Mouse (Mus musculus) megakaryocyte, embryonic 14.5 days (primary cell): ENCODE results near the gene Tent5c. TPM values are rescaled to one million over a fixed set of nuclear protein-coding genes. Genes with fewer than 3 reads are reported as not detected.

Experiments
- H3K27me3 ChIP-seq: replicated peaks from 2 replicates; pipeline ENCODE3; 2012; ENCODE audit warnings: inconsistent platforms
- H3K36me3 ChIP-seq: replicated peaks from 2 replicates; pipeline ENCODE3; 2012; ENCODE audit warnings: low read length, inconsistent platforms, mixed read lengths
- H3K4me1 ChIP-seq: 2 replicates; pipeline ENCODE4 v1.6.1; 2012; ENCODE audit warnings: inconsistent platforms
- H3K4me3 ChIP-seq: replicated peaks from 2 replicates; pipeline ENCODE3; 2012; ENCODE audit warnings: moderate library complexity, mild to moderate bottlenecking, inconsistent platforms
- H3K9me3 ChIP-seq: 2 replicates; pipeline ENCODE4 v1.6.1; 2012; ENCODE audit warnings: inconsistent platforms
- FLI1 ChIP-seq: IDR thresholded peaks from 2 replicates; pipeline ENCODE4 v1.6.1; 2012; ENCODE audit warnings: low read length, inconsistent platforms, mixed read lengths
- GATA1 ChIP-seq: IDR thresholded peaks from 3 replicates; pipeline ENCODE4 v1.6.1; 2012; ENCODE audit warnings: mixed read lengths, low read length, inconsistent platforms, borderline replicate concordance
- polyA plus RNA-seq: library from polyadenylated mRNA; stranded (reverse); fragments of >175 nt; gene quantifications from 2 replicates; pipeline ENCODE4 v1.2.3, GENCODE M21; 2012; ENCODE audit warnings: low replicate concordance; ENCODE audit not compliant: insufficient read depth

The Tent5c gene
- polyA plus RNA-seq, 1 experiment = 7.1 TPM

DNA sequence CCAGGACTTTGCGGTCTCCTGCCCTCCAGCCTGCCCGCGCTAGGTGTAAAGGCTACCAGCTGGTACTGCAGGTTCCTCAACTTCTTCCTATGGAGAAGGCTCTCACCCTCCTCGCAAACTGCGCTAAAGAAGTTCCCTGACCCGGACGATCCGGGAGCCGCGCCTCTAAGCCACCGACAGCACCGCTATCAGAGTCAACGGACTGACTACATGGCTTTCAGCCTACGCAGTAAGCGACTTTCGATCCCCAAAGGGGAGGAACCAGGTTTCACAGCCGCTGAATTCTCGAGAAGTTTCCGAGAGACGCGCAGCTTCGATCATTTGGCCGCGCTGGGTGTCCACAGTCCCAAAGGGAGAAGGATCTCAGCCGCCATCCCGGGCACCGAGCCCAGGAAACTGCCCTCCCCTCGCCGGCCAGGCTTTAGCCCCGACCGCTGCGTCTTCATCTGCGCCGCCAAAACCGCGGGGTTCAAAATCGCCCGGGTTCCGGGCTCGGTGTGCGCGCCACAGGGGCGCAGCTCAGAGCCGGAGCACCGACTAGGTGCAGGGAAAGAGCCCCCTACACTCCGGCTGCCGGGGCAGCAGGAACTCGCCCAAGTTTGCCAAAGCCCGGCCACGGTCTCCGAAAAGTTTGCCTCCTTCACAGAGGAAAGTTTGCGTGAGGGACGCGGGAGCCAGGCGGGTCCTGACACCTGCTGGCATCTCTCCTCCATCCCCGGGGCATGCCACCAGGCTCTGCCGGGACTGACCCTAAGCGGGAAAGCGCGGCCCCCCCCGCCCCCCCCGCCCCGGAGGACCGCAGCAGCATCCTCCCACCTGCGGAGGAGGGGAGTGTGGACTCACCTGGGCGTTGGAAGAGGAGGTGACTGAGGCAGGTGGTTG is 632 bp downstream of the Tent5c start:
- Histone ChIP-seq H3K36me3 (peaks cover 13% of the 10 kb centered on the region), H3K4me1 (peaks cover 59% of the 10 kb centered on the region), H3K4me3 (peak overlapping the region; percentile 99), H3K27me3 (peaks cover 41% of the 10 kb centered on the region), H3K9me3 (no peaks in the 10 kb centered on the region)
- TF ChIP-seq GATA1 = no peak
- TF ChIP-seq FLI1 = no peak

DNA sequence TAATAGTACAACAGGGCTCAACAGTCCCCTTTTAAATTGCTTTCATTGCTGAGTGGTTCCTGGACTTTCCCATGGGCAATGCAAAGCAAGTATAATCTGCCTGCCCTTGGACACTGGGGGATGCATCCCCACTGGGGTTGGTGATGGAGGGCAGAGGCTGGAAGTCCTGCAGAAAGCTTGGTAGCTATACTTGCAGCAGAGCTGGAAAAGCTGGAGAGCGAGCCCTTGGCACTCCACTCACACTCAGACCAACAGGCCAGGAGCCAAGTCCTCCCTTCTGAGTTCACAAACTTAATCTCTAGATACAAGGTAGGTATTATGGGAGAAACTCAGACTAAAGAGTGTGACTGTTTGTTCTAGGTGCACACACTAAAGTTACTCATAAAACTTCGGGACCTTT is 2.1 kb downstream of the Tent5c start:
- no peaks in the 10 kb centered on the region for H3K9me3 ChIP-seq
- TF ChIP-seq GATA1 (no peak), FLI1 (no peak)
- peaks cover 41% of the 10 kb centered on the region for H3K27me3 ChIP-seq
- H3K36me3 ChIP-seq = peaks cover 10% of the 10 kb centered on the region
- peak overlapping the region; percentile 99 for H3K4me3 ChIP-seq
- peaks cover 67% of the 10 kb centered on the region for H3K4me1 ChIP-seq

DNA sequence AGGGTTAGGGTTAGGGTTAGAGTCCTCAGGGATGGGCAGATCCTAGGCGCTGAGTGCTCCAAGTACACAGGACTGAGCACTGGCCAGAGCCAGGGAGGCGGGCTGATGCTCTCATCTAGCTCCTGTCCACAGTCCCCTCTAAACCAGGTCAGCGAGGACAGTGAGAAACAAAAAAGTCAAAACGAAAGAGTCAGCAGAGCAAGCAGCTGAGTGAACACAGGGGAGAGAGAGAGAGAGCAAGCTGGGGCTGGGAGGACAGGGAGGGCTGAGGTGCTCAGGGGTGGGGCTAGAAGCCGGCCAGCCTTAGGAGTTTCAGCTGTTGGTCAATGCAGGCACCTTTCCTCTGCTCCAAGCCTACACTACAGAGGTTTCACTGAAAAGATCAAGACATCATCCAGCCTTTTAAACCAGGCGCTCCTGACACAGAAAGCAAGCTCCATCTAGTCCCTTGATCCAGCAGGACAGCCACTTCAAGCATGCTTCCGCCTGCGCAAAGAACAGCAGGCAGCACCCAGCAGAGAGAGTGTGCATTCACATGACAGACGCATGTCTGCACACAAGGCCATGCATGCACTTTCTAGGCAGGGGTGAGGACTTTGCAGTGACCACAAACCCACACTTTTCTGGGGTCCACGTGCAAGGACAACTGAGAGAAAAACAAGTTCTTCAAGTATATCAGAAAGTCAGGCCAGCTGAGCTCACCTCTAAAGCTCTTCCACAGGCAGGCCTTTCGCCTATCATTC is 3.6 kb downstream of the Tent5c start:
- H3K4me1 ChIP-seq = peaks cover 80% of the 10 kb centered on the region

DNA sequence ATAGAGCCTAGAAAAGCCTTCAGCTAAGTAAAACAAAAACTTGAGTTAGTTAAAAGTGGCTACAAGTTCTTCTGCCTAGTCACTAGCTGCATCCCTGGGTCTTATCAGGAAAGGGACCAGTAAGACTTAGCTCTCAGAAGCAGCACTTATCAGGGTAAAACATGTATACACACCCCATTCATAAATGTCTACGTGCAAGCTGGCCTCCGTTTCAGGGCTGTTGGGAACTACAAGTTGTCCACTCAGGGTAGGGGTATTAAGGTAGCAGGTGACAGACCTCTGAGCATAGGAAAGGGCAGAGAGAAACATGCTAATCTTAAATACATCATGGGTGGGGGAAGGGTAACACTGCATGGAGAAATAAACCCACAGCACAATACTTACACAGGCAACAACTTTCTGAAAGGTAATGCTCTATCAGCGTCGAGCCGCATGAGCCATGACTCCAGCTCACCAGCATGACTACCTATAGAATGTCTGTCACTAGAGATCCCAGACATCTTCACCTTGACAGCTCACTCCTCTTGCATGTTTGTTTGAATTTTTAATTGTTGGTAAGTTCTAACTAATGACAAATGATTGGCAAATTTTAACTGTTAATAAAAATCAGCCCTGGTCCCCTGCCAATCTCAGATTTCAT is 6.0 kb downstream of the Tent5c start:
- Histone ChIP-seq H3K36me3 (peaks cover 41% of the 10 kb centered on the region), H3K9me3 (no peaks in the 10 kb centered on the region), H3K4me3 (peak overlapping the region; percentile 83), H3K27me3 (peaks cover 26% of the 10 kb centered on the region), H3K4me1 (peaks cover 86% of the 10 kb centered on the region)
- TF ChIP-seq GATA1 (no peak), FLI1 (no peak)

More for the DNA sequence above, 3.6 kb downstream of the Tent5c start:
- Histone ChIP-seq H3K9me3 (no peaks in the 10 kb centered on the region), H3K4me3 (peak overlapping the region; percentile 99), H3K36me3 (peaks cover 19% of the 10 kb centered on the region), H3K27me3 (peaks cover 33% of the 10 kb centered on the region)
- TF ChIP-seq FLI1 (no peak), GATA1 (no peak)

DNA sequence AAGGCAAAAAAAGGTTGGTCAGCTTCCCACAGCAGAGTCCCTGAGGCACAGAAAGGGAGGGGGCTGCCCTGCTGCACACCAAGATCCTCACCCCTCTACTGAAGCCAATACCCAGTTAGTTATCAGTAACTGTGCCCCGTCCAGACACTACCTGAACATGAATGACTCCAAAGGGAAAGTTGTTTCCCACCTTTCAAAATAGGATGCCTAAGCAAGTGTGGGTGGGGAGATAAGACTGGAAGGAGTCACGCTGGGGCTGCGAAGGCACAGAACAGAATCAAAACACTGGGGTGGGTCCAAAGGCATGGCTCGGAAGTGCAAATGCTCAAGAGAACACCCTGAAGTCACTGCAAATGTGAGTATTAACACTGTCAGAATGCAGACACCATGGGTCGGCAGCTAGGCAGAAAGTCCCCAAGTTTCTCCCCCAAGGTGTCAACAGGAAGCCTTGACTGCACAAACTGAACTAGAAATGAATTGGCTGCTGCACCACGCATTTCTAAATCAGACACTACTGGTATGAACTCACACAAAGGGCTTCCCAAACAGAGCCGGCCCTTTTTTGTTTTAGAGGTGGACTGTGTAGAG is 6.7 kb downstream of the Tent5c start:
- H3K27me3 ChIP-seq = peaks cover 20% of the 10 kb centered on the region
- TF ChIP-seq GATA1 (no peak), FLI1 (no peak)
- H3K4me3 ChIP-seq = peak overlapping the region; percentile 83
- peaks cover 80% of the 10 kb centered on the region for H3K4me1 ChIP-seq
- peaks cover 42% of the 10 kb centered on the region for H3K36me3 ChIP-seq
- no peaks in the 10 kb centered on the region for H3K9me3 ChIP-seq

DNA sequence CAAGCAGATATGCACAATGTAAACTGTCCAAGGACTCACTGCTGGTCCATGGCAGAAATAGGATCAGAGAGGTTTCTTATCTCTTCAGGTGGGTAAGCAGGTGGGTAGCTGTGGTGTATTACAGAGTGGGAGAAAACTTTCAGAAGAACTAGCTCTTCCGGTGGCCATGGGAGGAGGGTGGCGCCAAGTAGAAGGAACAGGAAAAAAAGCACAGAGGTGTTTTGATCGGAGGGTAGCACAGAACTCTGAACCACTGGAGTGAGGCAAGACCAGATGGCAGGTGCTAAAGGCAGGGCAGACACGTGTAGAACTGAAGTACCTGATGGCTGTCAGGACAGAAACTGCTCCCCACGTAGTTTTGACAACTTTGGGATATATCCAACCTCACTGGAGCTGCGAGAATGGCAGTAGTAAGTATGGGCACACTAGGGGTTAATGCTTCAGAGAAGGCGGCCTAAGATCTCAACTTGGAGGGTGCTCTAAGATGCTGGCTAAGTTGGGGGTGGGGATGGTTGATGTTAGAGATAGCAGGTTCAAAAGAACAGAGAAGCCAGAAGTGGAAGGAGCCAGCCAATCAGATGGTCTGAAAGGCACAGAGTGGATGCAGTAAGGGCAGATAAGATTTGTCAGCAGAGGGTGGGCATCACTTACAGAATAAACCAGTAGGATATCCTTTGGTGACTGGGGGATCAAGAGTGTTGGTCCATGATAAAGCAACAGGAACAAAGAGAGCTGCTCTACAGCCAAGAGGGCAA is 8.7 kb downstream of the Tent5c start:
- TF ChIP-seq GATA1 (no peak), FLI1 (no peak)
- Histone ChIP-seq H3K36me3 (peaks cover 41% of the 10 kb centered on the region), H3K4me3 (peak overlapping the region; percentile 1)

DNA sequence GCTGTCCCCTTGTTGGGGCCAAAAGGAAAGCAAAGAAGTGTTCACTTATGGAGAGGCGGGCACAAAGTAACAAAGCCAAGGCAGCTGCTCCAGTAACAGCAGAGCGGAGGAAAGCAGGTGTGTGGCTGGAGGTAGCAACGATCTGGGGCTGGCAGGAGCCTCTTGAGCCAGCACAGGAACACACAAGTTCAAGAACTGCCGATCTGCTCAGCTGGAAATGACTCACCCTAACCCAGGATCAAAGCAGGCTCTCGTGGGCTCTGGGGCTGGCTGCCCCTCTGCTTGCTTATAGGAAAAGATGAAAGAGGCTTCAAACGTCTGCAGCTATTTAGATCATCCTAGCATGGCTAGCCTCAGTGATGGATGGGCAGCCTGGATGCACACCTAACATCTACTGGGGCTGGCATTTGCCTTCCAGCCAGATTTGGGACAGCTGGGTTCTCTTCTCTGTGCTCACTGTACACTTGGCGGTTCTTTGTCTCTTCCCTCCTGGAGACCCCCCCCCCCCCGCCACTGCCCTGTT is 14.1 kb downstream of the Tent5c start:
- Histone ChIP-seq H3K9me3 (peaks cover 3% of the 10 kb centered on the region; the same call in 1 of the 2 replicates), H3K27me3 (peaks cover 20% of the 10 kb centered on the region), H3K4me1 (peaks cover 28% of the 10 kb centered on the region), H3K4me3 (no peak overlapping the region), H3K36me3 (peaks cover 74% of the 10 kb centered on the region)
- TF ChIP-seq FLI1 (no peak), GATA1 (no peak)

More for the DNA sequence above, 8.7 kb downstream of the Tent5c start:
- H3K4me1 ChIP-seq = peaks cover 71% of the 10 kb centered on the region
- peaks cover 8% of the 10 kb centered on the region for H3K27me3 ChIP-seq
- H3K9me3 ChIP-seq = no peaks in the 10 kb centered on the region

DNA sequence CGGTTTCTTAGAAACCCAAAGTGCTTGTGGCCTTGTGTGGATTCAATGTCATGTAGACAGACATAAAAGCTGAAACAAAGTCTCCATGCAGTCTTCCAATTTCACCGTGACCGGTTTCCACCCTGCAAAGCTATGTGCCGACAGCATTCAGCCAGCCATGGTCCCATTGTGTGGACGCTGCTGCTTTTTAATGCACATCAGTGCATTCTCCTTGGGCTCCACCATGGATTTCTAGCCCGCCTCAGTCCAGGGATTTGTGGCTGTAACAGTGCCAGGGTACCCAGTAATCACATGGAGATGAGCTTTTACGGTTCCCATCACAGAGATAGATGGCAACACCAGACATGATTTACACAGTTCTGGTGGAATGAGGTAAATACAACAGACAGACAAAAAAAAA is 14.6 kb downstream of the Tent5c start:
- peaks cover 74% of the 10 kb centered on the region for H3K36me3 ChIP-seq

More for the DNA sequence above, 14.6 kb downstream of the Tent5c start:
- Histone ChIP-seq H3K4me3 (no peak overlapping the region), H3K27me3 (peaks cover 20% of the 10 kb centered on the region), H3K9me3 (peaks cover 3% of the 10 kb centered on the region; the same call in 1 of the 2 replicates), H3K4me1 (peaks cover 23% of the 10 kb centered on the region)
- no peak for TF ChIP-seq FLI1
